Mouse (Mus musculus): ENCODE measurements around the gene Dnm1. TPM values are rescaled to one million over a fixed set of nuclear protein-coding genes. Genes with fewer than 3 reads are reported as not detected.

Gene Dnm1
- polyA plus RNA-seq, 1 experiment from 2014 or later: 47.0 TPM

GRCm38 (mm10) chr2:32328911-32329460 lies 24.2 kb downstream of the Dnm1 start:
- Histone ChIP-seq H3K27me3 (no peaks in the 10 kb centered on the region), H3K4me2 (no peak overlapping the region), H3K4me1 (replicated peaks) (peaks cover 15% of the 10 kb centered on the region), H3K27ac (replicated peaks) (no peak overlapping the region), H3K36me3 (peaks cover 37% of the 10 kb centered on the region), H3K4me3 (no peak overlapping the region), H3K9ac (no peak overlapping the region), H3K9me3 (no peaks in the 10 kb centered on the region)
- WGBS: 6% methylated on average over 13 of the region's 13 CpGs
- ATAC-seq (ENCODE audit: low read depth): peak; percentile 24; the same call in 1 of the 2 replicates

- Histone ChIP-seq H3K9me3 (no peaks in the 10 kb centered on the region), H3K9ac (no peak overlapping the region), H3K4me1 (replicated peaks) (peaks cover 30% of the 10 kb centered on the region), H3K4me3 (no peak overlapping the region), H3K36me3 (peaks cover 26% of the 10 kb centered on the region), H3K27ac (replicated peaks) (no peak overlapping the region), H3K27me3 (no peaks in the 10 kb centered on the region), H3K4me2 (no peak overlapping the region)
- WGBS: 75% methylated on average over 4 of the region's 4 CpGs
- no peak for ATAC-seq (ENCODE audit: low read depth)
Measured at GRCm38 (mm10) chr2:32327200-32327599, 25.9 kb downstream of the Dnm1 start.

GRCm38 (mm10) chr2:32325342-32325741 lies 27.8 kb downstream of the Dnm1 start:
- WGBS: 71% methylated on average over 7 of the region's 7 CpGs
- Histone ChIP-seq H3K4me2 (no peak overlapping the region), H3K4me3 (no peak overlapping the region), H3K4me1 (replicated peaks) (peaks cover 36% of the 10 kb centered on the region), H3K9ac (no peak overlapping the region), H3K36me3 (peaks cover 14% of the 10 kb centered on the region; the same call in 1 of the 2 replicates), H3K27ac (replicated peaks) (no peak overlapping the region), H3K27me3 (peaks cover under 1% of the 10 kb centered on the region; the same call in 1 of the 2 replicates), H3K9me3 (no peaks in the 10 kb centered on the region)
- no peak for ATAC-seq (ENCODE audit: low read depth)

GRCm38 (mm10) chr2:32324322-32324721 lies 28.8 kb downstream of the Dnm1 start:
- Histone ChIP-seq H3K36me3 (peaks cover 23% of the 10 kb centered on the region; the same call in 1 of the 2 replicates), H3K9me3 (no peaks in the 10 kb centered on the region), H3K4me1 (replicated peaks) (peaks cover 40% of the 10 kb centered on the region), H3K9ac (no peak overlapping the region), H3K27me3 (peaks cover 10% of the 10 kb centered on the region), H3K27ac (replicated peaks) (no peak overlapping the region), H3K4me2 (no peak overlapping the region), H3K4me3 (no peak overlapping the region)
- WGBS: 52% methylated on average over 4 of the region's 4 CpGs
- no peak for ATAC-seq (ENCODE audit: low read depth)

- WGBS: 53% methylated on average over 7 of the region's 7 CpGs
- H3K36me3 ChIP-seq: peaks cover 23% of the 10 kb centered on the region; the same call in 1 of the 2 replicates
- peaks cover 37% of the 10 kb centered on the region for H3K4me1 ChIP-seq (replicated peaks)
- ATAC-seq (ENCODE audit: low read depth): peak; percentile 62
- peak overlapping the region; percentile 39 for H3K4me2 ChIP-seq
- peaks cover 16% of the 10 kb centered on the region for H3K27me3 ChIP-seq
- no peaks in the 10 kb centered on the region for H3K9me3 ChIP-seq
- no peak overlapping the region for H3K4me3 ChIP-seq
- H3K27ac ChIP-seq (replicated peaks): peak overlapping the region; percentile 83
- no peak overlapping the region for H3K9ac ChIP-seq
Measured at GRCm38 (mm10) chr2:32322754-32323741, 30.1 kb downstream of the Dnm1 start.

- 66% methylated on average over 9 of the region's 9 CpGs for WGBS
- H3K36me3 ChIP-seq: peaks cover 26% of the 10 kb centered on the region; the same call in 1 of the 2 replicates
- H3K4me3 ChIP-seq: no peak overlapping the region
- H3K4me1 ChIP-seq (replicated peaks): peaks cover 50% of the 10 kb centered on the region
- no peak overlapping the region; the same call in 1 of the 2 replicates for H3K9ac ChIP-seq
- no peak overlapping the region for H3K4me2 ChIP-seq
- H3K9me3 ChIP-seq: no peaks in the 10 kb centered on the region
- peaks cover 20% of the 10 kb centered on the region for H3K27me3 ChIP-seq
- peak overlapping the region; percentile 83 for H3K27ac ChIP-seq (replicated peaks)
- ATAC-seq (ENCODE audit: low read depth): no peak
Measured at GRCm38 (mm10) chr2:32321591-32322298, 31.4 kb downstream of the Dnm1 start.

- H3K4me1 ChIP-seq (replicated peaks): peaks cover 50% of the 10 kb centered on the region
- peaks cover 31% of the 10 kb centered on the region; the same call in 1 of the 2 replicates for H3K36me3 ChIP-seq
- no peak overlapping the region for H3K4me3 ChIP-seq
- H3K9me3 ChIP-seq: no peaks in the 10 kb centered on the region
- no peak overlapping the region for H3K9ac ChIP-seq
- no peak for ATAC-seq (ENCODE audit: low read depth)
- WGBS: 71% methylated on average over 11 of the region's 11 CpGs
- no peak overlapping the region for H3K4me2 ChIP-seq
- H3K27me3 ChIP-seq: peaks cover 24% of the 10 kb centered on the region
- no peak overlapping the region for H3K27ac ChIP-seq (replicated peaks)
Measured at GRCm38 (mm10) chr2:32320721-32321120, 32.4 kb downstream of the Dnm1 start.

- Histone ChIP-seq H3K27ac (replicated peaks) (no peak overlapping the region; the same call in 1 of the 2 replicates), H3K9ac (0 out of 2 replicates have a peak overlapping the region, but pooled peaks have one; percentile 26), H3K36me3 (peaks cover 38% of the 10 kb centered on the region), H3K9me3 (no peaks in the 10 kb centered on the region), H3K4me3 (no peak overlapping the region), H3K4me2 (0 out of 2 replicates have a peak overlapping the region, but pooled peaks have one; percentile 18), H3K27me3 (peaks cover 29% of the 10 kb centered on the region), H3K4me1 (replicated peaks) (peaks cover 50% of the 10 kb centered on the region)
- no peak for ATAC-seq (ENCODE audit: low read depth)
- 50% methylated on average over 9 of the region's 9 CpGs for WGBS
Measured at GRCm38 (mm10) chr2:32319586-32320580, 33.3 kb downstream of the Dnm1 start.

- Histone ChIP-seq H3K27ac (replicated peaks) (peak overlapping the region; percentile 81), H3K4me3 (peak overlapping the region; percentile 26), H3K36me3 (peaks cover 37% of the 10 kb centered on the region), H3K9me3 (no peaks in the 10 kb centered on the region), H3K4me1 (replicated peaks) (peaks cover 50% of the 10 kb centered on the region), H3K27me3 (peaks cover 34% of the 10 kb centered on the region), H3K9ac (peak overlapping the region; percentile 60), H3K4me2 (peak overlapping the region; percentile 38)
- 81% methylated on average over 14 of the region's 14 CpGs for WGBS
- ATAC-seq (ENCODE audit: low read depth): no peak
Measured at GRCm38 (mm10) chr2:32318709-32319585, 34.2 kb downstream of the Dnm1 start.

GRCm38 (mm10) chr2:32317791-32318417 lies 35.2 kb downstream of the Dnm1 start:
- H3K4me2 ChIP-seq: peak overlapping the region; percentile 38
- WGBS: 10% methylated on average over 16 of the region's 19 CpGs
- peak; percentile 34; the same call in 1 of the 2 replicates for ATAC-seq (ENCODE audit: low read depth)
- peak overlapping the region; percentile 26 for H3K4me3 ChIP-seq
- peaks cover 34% of the 10 kb centered on the region for H3K36me3 ChIP-seq
- H3K9me3 ChIP-seq: no peaks in the 10 kb centered on the region
- H3K4me1 ChIP-seq (replicated peaks): peaks cover 43% of the 10 kb centered on the region
- peak overlapping the region; percentile 60 for H3K9ac ChIP-seq
- peak overlapping the region; percentile 81 for H3K27ac ChIP-seq (replicated peaks)
- H3K27me3 ChIP-seq: peaks cover 40% of the 10 kb centered on the region
